Mouse (Mus musculus) intestine, embryonic 16.5 days (tissue): ENCODE data around the gene Asic1. TPM values are rescaled to one million over a fixed set of nuclear protein-coding genes. Genes with fewer than 3 reads are reported as not detected.

Experiments
- ATAC-seq: fragments of 200-750 bp; cut with Nextera tagmentation; 2 replicates; pipeline ENCODE4 v1.8.0; 2017; ENCODE audit warnings: moderate TSS enrichment, moderate library complexity
- H3K27ac ChIP-seq: fragments of 300-500 bp; sonication (generic); 2 replicates; pipeline ENCODE4 v1.5.1; 2014; ENCODE audit warnings: mild to moderate bottlenecking, low read length
- H3K27me3 ChIP-seq: fragments of 300-500 bp; sonication (generic); replicated peaks from 2 replicates; pipeline ENCODE4 v1.6.1; 2014; ENCODE audit warnings: low read length, control low read depth, mixed read lengths; ENCODE audit not compliant: control insufficient read depth, insufficient read depth
- H3K36me3 ChIP-seq: fragments of 300-500 bp; sonication (generic); 2 replicates; pipeline ENCODE4 v1.6.1; 2014; ENCODE audit warnings: low read length, control low read depth; ENCODE audit not compliant: control insufficient read depth, insufficient read depth
- H3K4me1 ChIP-seq: fragments of 300-500 bp; sonication (generic); 2 replicates; pipeline ENCODE4 v1.6.1; 2014; ENCODE audit warnings: low read length, control low read depth, mixed read lengths; ENCODE audit not compliant: control insufficient read depth, insufficient read depth
- H3K4me2 ChIP-seq: fragments of 300-500 bp; sonication (generic); 2 replicates; pipeline ENCODE4 v1.6.1; 2014; ENCODE audit warnings: low read depth, low read length, control low read depth
- H3K4me3 ChIP-seq: fragments of 300-500 bp; sonication (generic); 2 replicates; pipeline ENCODE4 v1.5.1; 2014; ENCODE audit warnings: mild to moderate bottlenecking, low read length
- H3K9ac ChIP-seq: fragments of 300-500 bp; sonication (generic); 2 replicates; pipeline ENCODE4 v1.6.1; 2014; ENCODE audit warnings: low read depth, low read length
- H3K9me3 ChIP-seq: fragments of 300-500 bp; sonication (generic); 2 replicates; pipeline ENCODE4 v1.6.1; 2016; ENCODE audit warnings: low read length, control low read depth; ENCODE audit not compliant: control insufficient read depth
- WGBS: fragments of 180-500 bp; shearing (Covaris S2); extraction: QIAGEN DNeasy Blood & Tissue Kit; methylation state at CpG from one replicate; pipeline ENCODE4 v1.1.7; 2014; 5-methylcytosine and 5-hydroxymethylcytosine counted together
- polyA plus RNA-seq: library from polyadenylated mRNA; unstranded; fragments of >200 nt; fragmentation: Nextera tagmentation; extraction: Ambion mirVana; gene quantifications from 2 replicates; pipeline ENCODE4 v1.2.1, GENCODE M21; 2015

Asic1 gene
- polyA plus RNA-seq, 1 experiment from 2014 or later = 1.7 TPM

- no peaks in the 10 kb centered on the region for H3K36me3 ChIP-seq
- H3K9me3 ChIP-seq = no peaks in the 10 kb centered on the region
- H3K9ac ChIP-seq = no peak overlapping the region
- ATAC-seq = no peak
- peaks cover 36% of the 10 kb centered on the region for H3K4me1 ChIP-seq
- H3K4me3 ChIP-seq = no peak overlapping the region
- H3K27ac ChIP-seq = no peak overlapping the region
- no peaks in the 10 kb centered on the region for H3K27me3 ChIP-seq
- H3K4me2 ChIP-seq = 0 out of 2 replicates have a peak overlapping the region, but pooled peaks have one; percentile 10
- WGBS = 20% methylated on average over 4 of the region's 4 CpGs
These were observed 21.8 kb upstream of the Asic1 start for GRCm38 (mm10) chr15:99648326-99648725.

DNA sequence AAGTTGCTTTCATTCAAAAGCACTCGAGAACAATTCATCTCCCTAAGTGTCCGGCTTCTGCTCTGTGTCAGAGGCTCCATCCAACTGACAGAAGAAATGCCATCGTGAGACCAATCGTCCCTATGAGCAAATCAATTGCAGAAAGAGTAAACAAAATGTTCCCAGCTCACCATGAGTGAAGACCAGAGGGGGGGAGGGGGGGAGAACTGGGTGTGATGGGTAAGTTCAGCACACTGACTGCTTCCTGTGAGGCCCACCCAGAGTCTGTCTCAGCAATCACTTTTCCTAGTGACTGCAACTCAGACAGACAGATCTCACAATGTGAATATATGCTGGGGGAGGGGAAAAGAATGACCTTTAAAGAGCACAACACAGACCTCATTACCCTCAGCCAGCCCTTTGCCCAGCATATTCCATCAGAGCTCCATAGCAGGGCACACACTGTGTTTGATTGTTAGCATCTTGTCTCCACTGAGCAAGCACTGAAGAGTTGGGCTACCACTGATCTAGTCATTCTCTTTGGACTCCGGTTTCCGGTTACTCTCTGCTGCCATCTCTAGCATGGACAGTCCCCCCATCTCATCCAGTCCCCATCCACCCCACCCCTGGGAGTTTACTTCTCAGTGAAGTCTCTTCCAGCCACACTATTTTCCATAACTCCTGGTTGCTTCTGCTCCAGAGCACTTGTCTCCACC lies 21.0 kb upstream of the Asic1 start:
- Histone ChIP-seq H3K4me2 (peak overlapping the region; percentile 38), H3K36me3 (no peaks in the 10 kb centered on the region), H3K27me3 (peaks cover 6% of the 10 kb centered on the region; the same call in 1 of the 2 replicates), H3K27ac (no peak overlapping the region), H3K9me3 (no peaks in the 10 kb centered on the region), H3K4me1 (peaks cover 45% of the 10 kb centered on the region), H3K9ac (peak overlapping the region; percentile 20; the same call in 1 of the 2 replicates), H3K4me3 (0 out of 2 replicates have a peak overlapping the region, but pooled peaks have one; percentile 6)
- no peak for ATAC-seq
- WGBS = 19% methylated on average over 6 of the region's 6 CpGs

DNA sequence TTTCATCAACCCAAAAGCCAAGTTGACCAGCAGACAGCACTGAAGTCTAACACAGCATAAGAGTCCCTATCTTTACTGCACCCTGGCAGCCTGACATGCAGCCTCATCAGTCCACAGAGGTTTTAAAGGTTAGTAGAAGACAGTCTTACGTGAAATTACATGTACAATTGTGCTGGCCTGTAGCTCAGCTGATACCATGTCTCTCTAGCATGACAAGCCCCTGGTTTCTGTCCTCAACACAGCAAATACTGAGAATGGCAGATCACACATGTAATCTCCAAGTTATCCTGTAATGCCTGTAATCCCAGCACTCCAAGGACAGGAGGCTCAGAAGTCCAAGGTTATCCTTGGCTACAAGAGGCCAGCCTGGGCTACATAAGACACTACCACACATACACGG lies 19.9 kb upstream of the Asic1 start:
- H3K9me3 ChIP-seq = no peaks in the 10 kb centered on the region
- H3K4me1 ChIP-seq = peaks cover 40% of the 10 kb centered on the region
- peak overlapping the region; percentile 72 for H3K4me2 ChIP-seq
- WGBS = 27% methylated on average over 2 of the region's 2 CpGs
- H3K27me3 ChIP-seq = peaks cover 12% of the 10 kb centered on the region
- H3K36me3 ChIP-seq = no peaks in the 10 kb centered on the region
- ATAC-seq = no peak
- no peak overlapping the region for H3K27ac ChIP-seq
- H3K4me3 ChIP-seq = peak overlapping the region; percentile 86
- H3K9ac ChIP-seq = peak overlapping the region; percentile 90; the same call in 1 of the 2 replicates

DNA sequence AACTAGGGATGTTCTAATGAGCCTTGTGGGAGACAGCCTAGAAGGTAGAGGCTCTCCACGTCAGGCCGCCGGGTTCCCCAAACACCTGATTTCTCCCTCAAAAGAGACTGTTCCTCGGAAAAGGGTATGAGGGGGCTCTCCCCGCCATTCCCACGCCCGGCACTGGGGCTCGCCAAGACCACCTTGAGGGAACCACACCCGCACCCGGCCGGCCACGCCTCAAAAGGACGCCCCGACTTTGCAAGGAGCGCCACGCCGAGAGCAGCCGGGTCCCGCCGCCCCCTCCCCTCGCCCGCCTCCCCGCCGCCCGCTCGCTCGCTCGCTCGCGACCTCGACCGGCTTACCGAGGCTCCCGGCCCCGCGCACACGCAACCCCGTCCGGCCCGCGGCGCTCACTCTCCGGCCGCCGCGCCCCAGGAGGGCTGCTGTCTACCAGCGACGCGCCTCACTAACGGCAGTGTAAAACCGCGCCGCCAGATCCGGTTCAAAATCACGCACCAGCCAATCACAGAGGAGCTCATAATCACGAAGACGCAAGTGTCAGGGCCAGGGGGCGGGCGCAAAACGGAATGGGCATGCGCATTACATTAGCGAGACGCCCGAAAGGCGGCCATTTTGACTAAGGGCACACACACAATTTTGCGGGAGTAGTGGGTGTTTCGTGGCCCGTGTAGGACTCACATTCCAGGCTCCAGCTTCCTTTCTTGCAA lies 18.9 kb upstream of the Asic1 start, which contains the start of gene Racgap1:
Gene Racgap1, minus strand, starts transcription at position 494 of the 710 bp plus-strand sequence.
- ATAC-seq = peak; percentile 95

GRCm38 (mm10) chr15:99651984-99652872 lies 17.9 kb upstream of the Asic1 start:
- no peak for ATAC-seq
- WGBS = 63% methylated on average over 10 of the region's 10 CpGs

More for the DNA sequence above, 18.9 kb upstream of the Asic1 start, which contains the start of gene Racgap1:
- H3K36me3 ChIP-seq = no peaks in the 10 kb centered on the region
- H3K27ac ChIP-seq = peak within 1 kb of the TSS; percentile 26; the same call in 1 of the 2 replicates
- under 1% methylated on average over 65 of the region's 68 CpGs for WGBS
- H3K4me2 ChIP-seq = peak within 1 kb of the TSS; percentile 72
- H3K4me3 ChIP-seq = peak within 1 kb of the TSS; percentile 86
- H3K4me1 ChIP-seq = peaks cover 37% of the 10 kb centered on the region
- H3K9ac ChIP-seq = peak within 1 kb of the TSS; percentile 90
- no peaks in the 10 kb centered on the region for H3K9me3 ChIP-seq
- H3K27me3 ChIP-seq = peaks cover 17% of the 10 kb centered on the region

GRCm38 (mm10) chr15:99653291-99653690 lies 16.9 kb upstream of the Asic1 start:
- Histone ChIP-seq H3K9ac (no peak overlapping the region), H3K9me3 (no peaks in the 10 kb centered on the region), H3K4me3 (no peak overlapping the region), H3K36me3 (no peaks in the 10 kb centered on the region), H3K4me1 (peaks cover 31% of the 10 kb centered on the region), H3K27ac (no peak overlapping the region), H3K27me3 (peaks cover 19% of the 10 kb centered on the region), H3K4me2 (peak overlapping the region; percentile 35)
- ATAC-seq = no peak
- 11% methylated on average over 8 of the region's 8 CpGs for WGBS

More at GRCm38 (mm10) chr15:99651984-99652872, 17.9 kb upstream of the Asic1 start:
- Histone ChIP-seq H3K27ac (no peak overlapping the region), H3K4me1 (peaks cover 36% of the 10 kb centered on the region), H3K27me3 (peaks cover 19% of the 10 kb centered on the region), H3K4me3 (peak overlapping the region; percentile 86), H3K9ac (peak overlapping the region; percentile 3; the same call in 1 of the 2 replicates), H3K36me3 (no peaks in the 10 kb centered on the region), H3K4me2 (peak overlapping the region; percentile 52), H3K9me3 (no peaks in the 10 kb centered on the region)

GRCm38 (mm10) chr15:99653876-99654275 lies 16.3 kb upstream of the Asic1 start:
- WGBS = 13% methylated on average over 21 of the region's 21 CpGs
- no peak for ATAC-seq
- Histone ChIP-seq H3K27ac (no peak overlapping the region), H3K9ac (no peak overlapping the region), H3K9me3 (no peaks in the 10 kb centered on the region), H3K4me1 (peaks cover 28% of the 10 kb centered on the region), H3K36me3 (no peaks in the 10 kb centered on the region), H3K4me2 (peak overlapping the region; percentile 35), H3K4me3 (0 out of 2 replicates have a peak overlapping the region, but pooled peaks have one; percentile 3), H3K27me3 (peaks cover 19% of the 10 kb centered on the region)

DNA sequence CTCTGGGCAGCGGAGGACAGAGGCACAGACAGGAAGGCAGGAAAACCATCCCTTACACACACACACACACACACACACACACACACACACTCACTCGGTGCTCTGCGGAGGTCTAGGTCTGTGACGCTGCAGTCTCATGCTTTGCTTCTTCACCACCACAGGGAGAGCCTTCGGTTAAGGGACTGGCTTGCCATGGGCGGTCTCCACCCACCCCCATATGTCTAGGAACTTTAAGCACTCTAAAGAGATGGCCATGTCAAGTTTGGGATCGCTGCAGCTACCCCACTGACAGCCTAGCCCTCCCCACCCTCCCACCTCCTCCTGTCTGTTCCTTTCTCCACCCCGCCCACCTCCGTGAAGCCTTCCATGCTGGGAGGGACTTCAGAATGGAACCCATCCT lies 14.2 kb upstream of the Asic1 start:
- ATAC-seq = no peak
- Histone ChIP-seq H3K27ac (no peak overlapping the region), H3K9ac (no peak overlapping the region), H3K4me3 (no peak overlapping the region), H3K4me1 (peaks cover 12% of the 10 kb centered on the region), H3K27me3 (peaks cover 19% of the 10 kb centered on the region), H3K36me3 (no peaks in the 10 kb centered on the region), H3K9me3 (no peaks in the 10 kb centered on the region), H3K4me2 (no peak overlapping the region)
- WGBS = 45% methylated on average over 9 of the region's 9 CpGs
